Mouse (Mus musculus) retina, embryonic 14.5 days (tissue): ENCODE measurements around the gene Cxcl16.

Experiments
- DNase-seq: peaks from one replicate; pipeline ENCODE4 v3.0.0-alpha.2; 2015; ENCODE audit warnings: low spot score

Gene Cxcl16

DNA sequence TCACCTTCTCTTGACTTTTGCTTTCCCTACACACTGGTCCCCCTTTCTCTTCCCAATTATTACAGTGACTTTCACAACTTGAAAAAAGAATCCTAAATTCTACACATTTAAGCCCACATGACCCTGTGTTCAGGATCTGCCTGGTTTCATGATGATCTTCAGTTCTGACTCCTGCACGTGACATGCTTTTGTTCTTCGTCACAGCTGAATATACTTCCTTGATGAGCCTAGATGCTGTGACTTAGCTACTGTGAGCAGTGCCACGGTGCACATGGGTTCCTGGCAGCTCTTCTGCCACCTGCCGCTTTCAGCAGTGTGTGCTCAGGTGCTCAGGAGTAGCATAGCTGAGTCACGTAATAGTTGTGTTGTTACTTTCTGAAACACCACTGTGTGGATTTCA, 47.2 kb downstream of the Cxcl16 start:
- DNase-seq: no peak

DNA sequence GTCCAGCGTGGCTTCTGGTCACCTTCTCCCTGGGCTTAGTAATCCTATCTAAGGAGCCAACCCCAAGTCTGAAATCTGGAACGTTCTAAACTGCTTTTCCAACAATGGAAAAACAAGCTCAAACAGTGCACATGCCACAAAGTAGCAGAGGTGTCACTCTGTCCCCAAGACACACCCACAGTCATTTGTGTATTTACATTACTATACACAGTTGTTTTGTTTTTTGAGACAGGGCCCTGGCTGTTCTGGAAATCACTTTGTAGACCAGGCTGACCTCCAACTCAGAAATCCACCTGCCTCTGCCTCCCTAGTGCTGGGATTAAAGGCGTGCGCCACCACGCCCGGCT, 49.5 kb downstream of the Cxcl16 start:
- no peak for DNase-seq

DNA sequence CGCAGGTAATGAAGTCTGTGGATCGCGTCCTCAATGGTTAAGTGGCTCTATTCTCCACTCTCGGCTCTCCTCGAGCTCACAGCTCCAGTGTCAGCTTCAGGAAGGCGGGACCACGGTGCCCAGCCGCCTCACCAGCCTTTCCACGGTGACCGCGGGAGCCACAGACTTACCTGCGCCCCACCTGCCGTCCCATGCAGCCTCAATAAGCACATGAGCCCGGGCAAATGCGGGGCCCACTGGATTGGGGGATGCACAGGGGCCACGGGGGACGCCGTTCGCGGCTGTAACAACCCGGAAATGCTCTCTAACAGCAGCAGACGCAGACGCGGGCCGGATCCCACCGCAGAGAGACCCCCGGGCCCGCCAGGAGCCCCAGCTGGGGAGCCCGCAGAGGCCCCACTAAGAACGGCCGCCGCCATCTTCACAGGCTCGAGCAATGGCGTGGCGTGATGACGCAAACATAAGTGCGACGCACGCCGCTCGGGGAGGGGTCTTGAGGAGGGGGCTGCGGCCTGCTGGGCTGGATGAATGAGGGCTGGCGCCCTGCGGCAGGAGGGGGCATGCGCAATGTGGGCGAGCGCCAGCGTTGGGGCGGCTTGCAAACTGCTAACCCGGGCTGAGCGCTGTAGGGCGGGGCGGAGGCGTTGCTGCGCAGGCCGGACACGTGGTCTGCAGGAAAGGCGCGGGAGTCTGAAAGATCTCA, 50.0 kb downstream of the Cxcl16 start, which contains the start of gene Pelp1:
Pelp1 (minus strand) TSS at position 438 of the 703 bp plus-strand sequence.
- DNase-seq: peak; percentile 98
